Mouse (Mus musculus) urinary bladder, postnatal 25 days (tissue): Measurements from ENCODE around the gene Kcnd2.

Source experiments
- DNase-seq: peaks from one replicate; pipeline ENCODE4 v3.0.0; 2022; ENCODE audit warnings: low spot score

Kcnd2 gene

DNA sequence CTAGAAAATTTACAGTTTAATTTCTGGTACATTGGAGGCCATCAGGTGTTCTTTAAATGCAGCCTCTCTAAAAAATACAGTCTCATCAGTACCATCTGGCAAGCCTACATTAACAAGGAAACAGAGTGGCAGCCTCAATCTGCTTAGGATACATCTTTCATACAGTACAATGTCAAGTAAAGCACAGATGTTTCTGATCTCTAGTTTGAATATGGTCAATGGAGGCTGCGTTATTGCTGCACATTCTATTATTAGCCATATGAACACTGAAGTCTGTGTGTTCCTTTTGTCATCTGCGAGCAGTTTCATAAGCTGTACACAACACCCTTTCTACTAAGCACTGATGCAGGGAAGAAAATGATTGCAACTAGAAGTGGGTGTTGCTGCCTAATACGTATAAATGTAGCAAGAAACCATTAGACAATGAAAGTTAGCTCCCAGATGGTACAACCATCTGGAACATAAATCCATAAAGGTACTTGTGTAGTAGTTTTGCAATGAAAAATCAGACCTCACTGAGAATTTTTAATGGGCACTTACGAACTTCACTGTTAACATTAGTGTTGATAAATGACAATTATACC is 209.0 kb downstream of the Kcnd2 start:
- DNase-seq: no peak

GRCm38 (mm10) chr6:21431120-21431519 is 215.8 kb downstream of the Kcnd2 start:
- DNase-seq: no peak

GRCm38 (mm10) chr6:21464719-21465118 is 249.4 kb downstream of the Kcnd2 start:
- DNase-seq: no peak

DNA sequence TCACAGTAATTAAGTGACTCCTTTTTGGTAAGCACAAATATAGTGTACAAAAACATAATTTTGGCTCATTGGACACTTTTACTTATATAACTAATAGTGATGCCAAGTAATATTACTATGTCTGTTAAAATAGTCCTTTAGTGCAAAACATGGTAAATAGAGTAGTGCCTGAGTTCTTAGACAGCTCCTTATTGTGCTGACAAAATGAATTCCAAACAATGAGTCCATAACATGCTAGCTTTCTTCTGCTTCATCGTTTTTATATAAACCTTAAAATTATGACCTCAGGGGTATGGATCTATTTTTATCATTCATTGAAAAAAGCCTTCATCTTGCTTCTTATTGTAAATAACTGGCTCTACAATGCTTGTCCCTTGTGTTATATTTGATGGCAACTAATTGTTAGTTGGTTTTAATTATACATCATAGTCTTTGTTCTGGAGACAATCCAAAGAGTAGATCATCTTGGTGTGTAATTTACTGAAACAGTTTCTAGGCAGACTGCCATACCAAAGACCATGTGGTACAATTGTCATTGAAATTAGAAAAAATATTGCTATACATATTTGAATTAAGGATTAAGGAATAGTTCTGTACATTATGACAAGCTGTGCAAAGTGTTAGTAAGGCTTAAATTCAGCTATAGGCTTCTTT is 256.7 kb downstream of the Kcnd2 start:
- DNase-seq: no peak

GRCm38 (mm10) chr6:21482714-21483113 is 267.4 kb downstream of the Kcnd2 start:
- DNase-seq: no peak

- DNase-seq: no peak
These were observed 273.2 kb downstream of the Kcnd2 start for GRCm38 (mm10) chr6:21488536-21488935.

DNA sequence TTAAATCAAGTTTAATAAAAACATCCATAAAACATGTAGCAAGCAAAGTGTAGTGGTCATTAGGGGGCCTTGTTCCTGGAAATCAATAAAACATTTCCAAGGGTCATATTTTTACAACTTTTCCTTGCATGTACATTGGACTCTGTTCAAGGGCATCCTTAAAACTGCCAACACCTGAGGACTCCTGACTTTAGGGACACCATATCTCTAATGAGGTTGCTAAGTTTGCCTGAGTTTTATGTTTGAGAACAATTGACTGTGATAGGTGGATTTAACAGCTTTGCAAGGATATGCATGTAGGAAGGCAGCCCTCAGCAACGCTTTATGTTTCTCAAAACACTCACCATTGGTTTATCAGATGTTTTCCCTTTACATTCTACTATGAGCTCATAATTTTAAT is 287.6 kb downstream of the Kcnd2 start:
- DNase-seq: no peak

DNA sequence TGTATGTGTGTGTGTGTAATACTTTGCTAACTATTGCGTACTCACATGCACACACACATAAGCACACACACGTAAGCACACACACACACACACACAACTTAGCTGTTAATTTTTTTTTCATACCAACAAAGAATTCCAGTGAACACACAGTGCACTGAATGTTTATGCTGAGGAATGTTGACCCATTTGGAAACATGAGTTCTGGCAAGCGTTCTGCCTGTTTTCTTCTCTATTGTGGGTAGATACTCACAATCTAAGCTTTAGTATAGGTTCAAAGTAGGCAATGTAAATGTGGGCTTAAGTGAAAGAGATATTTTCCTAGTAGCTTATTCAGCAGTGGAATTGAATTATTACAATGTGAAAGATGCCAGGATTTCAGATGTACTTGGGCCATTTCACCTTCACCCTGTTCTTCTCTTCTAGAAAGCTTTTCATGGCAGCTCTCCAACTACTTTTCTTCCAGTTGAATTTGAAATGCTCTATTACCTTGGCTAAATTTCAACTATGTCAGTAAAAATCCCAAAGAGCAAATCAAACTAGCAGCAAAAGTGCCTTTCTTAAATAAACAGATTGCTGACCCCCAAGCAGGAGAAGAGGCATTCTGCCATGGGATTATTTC is 295.4 kb downstream of the Kcnd2 start:
- DNase-seq: no peak

GRCm38 (mm10) chr6:21520351-21520750 is 305.0 kb downstream of the Kcnd2 start:
- DNase-seq: no peak

- no peak for DNase-seq
These were observed 312.3 kb downstream of the Kcnd2 start for GRCm38 (mm10) chr6:21527489-21528074.

- no peak for DNase-seq
These were observed 318.7 kb downstream of the Kcnd2 start for GRCm38 (mm10) chr6:21534009-21534408.

GRCm38 (mm10) chr6:21534820-21535219 is 319.5 kb downstream of the Kcnd2 start:
- no peak for DNase-seq

- no peak for DNase-seq
These were observed 336.2 kb downstream of the Kcnd2 start for GRCm38 (mm10) chr6:21551501-21551900.

DNA sequence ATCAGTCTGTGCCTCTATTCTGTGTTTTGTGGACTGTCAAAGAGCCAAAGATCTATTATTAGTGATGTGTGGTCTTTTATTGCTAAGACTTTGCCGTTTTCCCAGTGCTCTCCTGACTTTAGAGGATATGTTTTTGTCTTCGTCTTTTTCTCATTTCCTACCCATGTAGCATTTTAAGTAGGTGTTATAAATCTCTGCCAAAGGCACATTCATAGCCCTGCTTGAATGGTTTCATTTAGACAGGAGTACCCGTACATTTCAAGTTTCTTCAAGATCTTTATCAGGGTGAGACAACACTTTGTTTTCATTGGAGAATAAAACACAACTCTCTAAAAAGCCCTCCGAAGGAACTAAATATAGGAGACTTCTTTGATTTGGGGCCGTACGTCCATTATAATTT is 355.7 kb downstream of the Kcnd2 start:
- no peak for DNase-seq

DNA sequence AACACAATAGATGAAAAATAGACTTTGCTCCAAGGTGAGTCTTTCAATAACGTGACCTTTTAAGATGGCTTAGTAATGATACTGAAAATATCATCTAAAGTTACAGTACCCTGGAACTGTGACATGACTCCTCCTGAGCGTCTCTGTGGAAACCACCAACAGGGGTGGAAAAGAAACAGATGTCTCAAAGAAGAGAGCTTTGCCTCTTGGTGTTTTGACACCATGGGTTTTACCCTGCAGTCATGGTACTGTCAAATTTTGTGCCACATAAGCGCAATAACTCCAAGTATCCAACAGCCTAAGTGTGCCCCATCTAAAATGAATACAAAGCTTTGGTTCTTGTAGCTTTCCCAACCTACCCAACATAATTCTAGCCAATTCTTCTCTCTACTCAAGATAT is 374.9 kb downstream of the Kcnd2 start:
- DNase-seq: no peak

GRCm38 (mm10) chr6:21597424-21597823 is 382.1 kb downstream of the Kcnd2 start:
- DNase-seq: no peak

DNA sequence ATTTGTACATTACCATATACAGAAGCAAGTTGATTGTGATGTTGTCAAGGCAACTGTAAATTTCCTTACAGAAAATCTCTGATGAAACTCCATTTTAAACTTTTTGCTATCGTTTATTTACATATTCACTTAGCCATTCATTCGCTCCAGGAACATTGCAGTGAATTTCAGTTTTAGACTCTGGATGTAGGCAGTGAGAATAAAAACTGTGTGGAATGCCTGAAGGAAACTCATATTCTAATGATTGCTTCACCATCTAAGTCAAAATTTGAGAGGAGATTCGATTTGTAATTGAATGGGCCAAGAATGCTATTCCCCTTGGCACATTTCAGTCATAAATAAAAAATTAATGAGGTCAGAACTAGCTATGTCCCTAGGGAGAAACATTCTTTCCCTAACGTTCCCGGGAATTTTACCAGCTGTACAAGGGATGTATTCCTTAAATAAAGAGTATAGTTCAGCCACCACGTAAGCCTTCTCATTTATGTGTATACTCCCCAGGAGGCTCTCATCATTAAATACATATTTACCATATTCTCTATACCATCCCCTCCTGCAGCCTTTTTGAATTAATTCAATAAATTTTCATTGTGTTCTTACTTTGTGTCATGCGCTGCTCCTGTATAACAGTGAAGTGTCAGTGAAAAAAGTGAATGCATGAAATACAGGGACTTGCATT is 394.2 kb downstream of the Kcnd2 start:
- no peak for DNase-seq

- DNase-seq: no peak
These were observed 414.7 kb downstream of the Kcnd2 start for GRCm38 (mm10) chr6:21629989-21630388.

DNA sequence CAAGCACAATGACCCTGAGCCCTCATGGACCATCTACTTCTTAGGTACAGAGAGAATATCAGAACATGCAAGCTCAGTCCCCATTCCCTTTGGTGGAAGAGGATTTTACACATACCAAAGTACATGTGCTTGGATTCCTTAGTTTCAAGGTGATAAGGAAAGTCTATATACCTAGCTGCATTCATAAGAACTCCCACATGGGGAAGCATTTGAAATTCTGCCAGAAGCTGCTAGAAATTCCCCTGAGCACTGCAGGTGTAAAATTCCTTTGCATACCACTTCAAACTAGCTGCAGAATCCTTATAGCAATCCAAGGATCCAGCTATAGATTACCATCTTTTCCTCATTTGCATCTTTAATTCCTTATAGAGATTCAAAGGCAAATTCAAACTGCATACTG is 440.4 kb downstream of the Kcnd2 start:
- no peak for DNase-seq

DNA sequence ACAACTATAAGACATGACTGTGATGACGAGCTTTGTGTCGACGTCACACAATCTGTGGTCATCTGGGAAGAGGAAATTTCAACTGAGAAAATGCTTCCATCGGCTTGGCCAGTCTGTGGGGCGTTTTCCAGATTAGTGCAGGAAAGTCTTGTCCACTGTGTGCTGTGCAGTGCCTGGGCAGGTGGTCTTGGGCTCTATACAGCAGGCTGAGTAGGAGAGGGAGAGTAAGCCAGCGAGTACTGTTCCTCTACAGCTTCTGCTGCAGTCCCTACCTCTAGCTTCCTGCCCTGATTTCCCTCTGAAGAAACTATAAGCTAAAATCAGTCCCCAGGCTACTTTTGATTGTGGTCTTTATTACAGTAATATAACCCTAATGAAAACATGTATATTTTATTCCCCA is 448.8 kb downstream of the Kcnd2 start:
- DNase-seq: no peak

DNA sequence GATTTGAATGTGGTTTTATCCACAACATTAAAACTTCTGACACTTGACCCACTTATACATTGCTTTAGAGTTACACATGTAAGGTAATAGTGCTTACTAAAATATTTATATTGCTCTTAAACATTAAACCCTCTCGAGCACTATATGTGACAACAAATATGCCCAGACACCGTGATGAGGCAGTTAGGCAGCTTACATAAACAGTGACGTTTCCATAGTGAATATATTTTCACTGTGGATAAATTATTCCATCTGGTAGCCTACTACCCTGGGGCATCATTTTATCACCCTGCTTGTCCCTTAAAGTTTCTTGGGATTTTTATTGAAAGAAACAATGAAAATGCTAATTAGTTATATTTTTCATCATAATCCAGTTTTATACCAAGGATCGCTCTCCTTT is 449.3 kb downstream of the Kcnd2 start:
- no peak for DNase-seq

- no peak for DNase-seq
These were observed 468.9 kb downstream of the Kcnd2 start for GRCm38 (mm10) chr6:21684252-21684651.

DNA sequence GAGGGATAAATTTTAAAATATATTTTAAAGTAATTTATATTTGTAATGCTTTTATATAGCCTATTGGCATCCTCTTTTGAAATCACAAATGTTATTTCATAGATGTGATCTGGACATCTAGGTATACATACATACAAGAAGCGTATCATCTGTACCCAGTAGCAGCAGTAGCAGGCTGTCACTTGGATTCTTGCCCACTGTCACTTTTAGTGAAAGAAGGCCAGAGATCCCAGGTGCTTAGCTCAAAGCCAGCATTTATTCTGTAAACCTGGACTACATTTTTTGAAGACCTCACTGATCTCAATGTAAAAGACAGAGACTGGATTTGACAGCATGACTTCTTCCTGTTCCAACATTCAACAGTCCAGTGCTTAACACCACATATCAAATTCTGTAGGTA is 471.1 kb downstream of the Kcnd2 start:
- DNase-seq: no peak
